Mouse (Mus musculus) hindbrain, postnatal 0 days (tissue): Measurements from ENCODE around the gene Naa15. TPM values are rescaled to one million over a fixed set of nuclear protein-coding genes. Genes with fewer than 3 reads are reported as not detected.

Experiments used
- ATAC-seq: fragments of 200-750 bp; cut with Nextera tagmentation; 2 replicates; pipeline ENCODE4 v1.8.0; 2017; ENCODE audit warnings: mild to moderate bottlenecking, moderate TSS enrichment, moderate library complexity
- DNase-seq: peaks from one replicate; pipeline ENCODE4 v3.0.0-alpha.2; 2015; ENCODE audit warnings: low spot score
- H3K27ac ChIP-seq: fragments of 300-500 bp; sonication (generic); 2 replicates; pipeline ENCODE4 v1.5.1; 2014; ENCODE audit warnings: mild to moderate bottlenecking
- H3K27me3 ChIP-seq: fragments of 300-500 bp; sonication (generic); 2 replicates; pipeline ENCODE4 v1.6.1; 2014; ENCODE audit warnings: low read length, mixed read lengths; ENCODE audit not compliant: insufficient read depth
- H3K36me3 ChIP-seq: fragments of 300-500 bp; sonication (generic); 2 replicates; pipeline ENCODE4 v1.6.1; 2014; ENCODE audit warnings: low read length, mixed read lengths; ENCODE audit not compliant: insufficient read depth
- H3K4me1 ChIP-seq: fragments of 300-500 bp; sonication (generic); 2 replicates; pipeline ENCODE4 v1.6.1; 2014; ENCODE audit warnings: antibody characterized with exemption, low read length, mixed read lengths; ENCODE audit not compliant: insufficient read depth
- H3K4me2 ChIP-seq: fragments of 300-500 bp; sonication (generic); 2 replicates; pipeline ENCODE4 v1.6.1; 2014; ENCODE audit warnings: low read depth, mild to moderate bottlenecking, low read length, moderate library complexity, mixed read lengths
- H3K4me3 ChIP-seq: fragments of 300-500 bp; sonication (generic); 2 replicates; pipeline ENCODE4 v1.5.1; 2014; ENCODE audit warnings: low read length
- H3K9ac ChIP-seq: fragments of 300-500 bp; sonication (generic); replicated peaks from 2 replicates; pipeline ENCODE4 v1.6.1; 2014; ENCODE audit warnings: mild to moderate bottlenecking, low read length, moderate library complexity, mixed read lengths
- H3K9me3 ChIP-seq: fragments of 300-500 bp; sonication (generic); 2 replicates; pipeline ENCODE4 v1.6.1; 2016; ENCODE audit warnings: low read length, mixed read lengths
- CTCF ChIP-seq: IDR thresholded peaks from 2 replicates; pipeline ENCODE4 v1.5.1; 2016; ENCODE audit warnings: antibody characterized with exemption, control low read depth, low read depth
- WGBS: fragments of 180-500 bp; shearing (Covaris S2); extraction: QIAGEN DNeasy Blood & Tissue Kit; methylation state at CpG from one replicate; pipeline ENCODE4 v1.1.7; 2014; 5-methylcytosine and 5-hydroxymethylcytosine counted together
- polyA plus RNA-seq: library from polyadenylated mRNA; unstranded; fragments of >200 nt; fragmentation: Nextera tagmentation; extraction: Ambion mirVana; gene quantifications from 2 replicates; pipeline ENCODE4 v1.2.1, GENCODE M21; 2015
- total RNA-seq: library from RNA; depleted of rRNA; stranded (reverse); fragments of >200 nt; gene quantifications from 2 replicates; pipeline ENCODE4 v1.2.3, GENCODE M21; 2014

Gene Naa15
- total and polyA plus RNA-seq, 2 experiments from 2014 or later: 20.4 to 35.0 TPM

DNA sequence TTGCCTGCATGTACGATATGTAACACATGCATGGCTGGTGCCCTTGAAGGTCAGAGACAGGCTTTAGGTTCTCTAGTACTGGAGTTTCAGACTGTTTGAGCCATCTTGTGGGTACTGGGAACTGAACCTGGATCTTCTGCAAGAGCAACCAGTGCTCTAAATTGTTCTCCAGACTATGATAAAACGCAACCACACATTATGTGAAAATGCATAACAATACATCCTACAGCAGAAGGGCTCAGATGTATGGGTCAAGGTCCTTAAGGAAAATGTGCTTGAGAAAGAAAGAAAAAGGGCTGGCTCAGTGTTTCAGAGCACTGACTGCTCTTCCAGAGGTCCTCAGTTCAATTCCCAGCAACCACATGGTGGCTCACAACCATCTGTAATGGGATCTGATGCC is 21.3 kb upstream of the Naa15 start:
- no peak for TF ChIP-seq CTCF
- DNase-seq (no peak), ATAC-seq (no peak)
- peaks cover 11% of the 10 kb centered on the region; the same call in 1 of the 2 replicates for H3K27me3 ChIP-seq
- no peaks in the 10 kb centered on the region for H3K9me3 ChIP-seq
- H3K9ac ChIP-seq: no peak overlapping the region
- H3K4me3 ChIP-seq: no peak overlapping the region
- WGBS: 98% methylated on average over 2 of the region's 2 CpGs
- no peak overlapping the region for H3K27ac ChIP-seq
- peaks cover 4% of the 10 kb centered on the region; the same call in 1 of the 2 replicates for H3K4me1 ChIP-seq
- no peaks in the 10 kb centered on the region for H3K36me3 ChIP-seq
- no peak overlapping the region for H3K4me2 ChIP-seq

DNA sequence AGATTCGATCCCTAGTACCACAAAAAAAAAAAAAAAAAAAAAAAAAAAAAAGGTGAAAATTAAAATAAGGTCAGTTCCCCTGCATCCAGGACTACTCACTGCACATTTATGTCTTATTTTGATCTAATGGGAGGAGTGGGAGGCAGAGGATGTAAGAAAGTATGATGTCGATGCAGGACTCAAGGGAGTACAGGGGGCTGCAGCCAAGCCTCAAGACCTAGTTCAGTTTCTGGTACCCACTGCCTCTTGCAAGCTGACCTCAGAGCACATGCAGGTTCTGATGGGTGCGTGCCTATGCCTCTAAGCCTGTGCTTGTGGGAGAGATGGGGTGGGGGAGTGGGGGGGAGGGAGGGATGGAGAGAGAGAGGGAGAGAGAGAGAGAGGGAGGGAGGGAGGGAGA is 20.1 kb upstream of the Naa15 start:
- Histone ChIP-seq H3K4me1 (no peaks in the 10 kb centered on the region; the same call in 1 of the 2 replicates), H3K4me2 (no peak overlapping the region), H3K27ac (no peak overlapping the region), H3K36me3 (no peaks in the 10 kb centered on the region), H3K4me3 (no peak overlapping the region), H3K27me3 (peaks cover 16% of the 10 kb centered on the region), H3K9me3 (no peaks in the 10 kb centered on the region), H3K9ac (no peak overlapping the region)
- DNase-seq (no peak), ATAC-seq (no peak)
- WGBS: 57% methylated on average over 3 of the region's 3 CpGs
- no peak for TF ChIP-seq CTCF

DNA sequence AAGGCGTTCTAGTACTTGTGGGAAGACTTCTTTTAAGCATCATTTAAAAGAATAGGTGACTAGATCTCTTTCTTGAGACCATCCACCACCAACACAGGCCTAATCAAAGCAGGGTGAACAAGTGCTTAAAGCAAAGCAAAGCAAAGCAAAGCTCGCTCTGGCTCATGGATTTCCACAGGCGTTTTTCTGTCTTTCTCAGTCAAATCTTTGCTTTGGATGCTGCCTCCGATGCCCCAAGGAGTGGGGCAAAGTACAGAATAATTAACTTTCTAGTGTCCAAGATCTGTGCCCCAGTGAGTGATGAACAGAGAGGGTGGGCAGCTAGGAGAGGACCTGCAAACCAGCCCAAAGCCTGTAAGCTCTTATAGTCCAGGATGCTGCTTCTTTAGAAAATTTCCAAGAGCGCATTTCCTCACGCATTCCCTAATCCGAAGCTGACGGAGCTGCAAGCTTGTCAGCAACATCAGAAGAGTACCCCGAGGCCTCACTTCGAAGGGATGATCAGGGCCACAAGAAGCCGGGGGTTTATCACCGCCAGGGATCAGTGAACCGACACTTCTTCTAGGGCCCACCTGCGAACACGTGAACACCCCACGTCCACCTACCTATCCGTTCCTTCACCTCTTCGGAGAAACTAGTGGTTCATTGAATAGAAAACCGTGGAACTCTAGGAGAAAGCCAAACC is 19.3 kb upstream of the Naa15 start:
- Histone ChIP-seq H3K4me3 (no peak overlapping the region), H3K9me3 (no peaks in the 10 kb centered on the region), H3K36me3 (no peaks in the 10 kb centered on the region), H3K27me3 (peaks cover 16% of the 10 kb centered on the region), H3K27ac (no peak overlapping the region), H3K9ac (no peak overlapping the region), H3K4me2 (0 out of 2 replicates have a peak overlapping the region, but pooled peaks have one; percentile 86), H3K4me1 (no peaks in the 10 kb centered on the region; the same call in 1 of the 2 replicates)
- 32% methylated on average over 19 of the region's 19 CpGs for WGBS
- TF ChIP-seq CTCF: no peak
- ATAC-seq (no peak), DNase-seq (no peak)

DNA sequence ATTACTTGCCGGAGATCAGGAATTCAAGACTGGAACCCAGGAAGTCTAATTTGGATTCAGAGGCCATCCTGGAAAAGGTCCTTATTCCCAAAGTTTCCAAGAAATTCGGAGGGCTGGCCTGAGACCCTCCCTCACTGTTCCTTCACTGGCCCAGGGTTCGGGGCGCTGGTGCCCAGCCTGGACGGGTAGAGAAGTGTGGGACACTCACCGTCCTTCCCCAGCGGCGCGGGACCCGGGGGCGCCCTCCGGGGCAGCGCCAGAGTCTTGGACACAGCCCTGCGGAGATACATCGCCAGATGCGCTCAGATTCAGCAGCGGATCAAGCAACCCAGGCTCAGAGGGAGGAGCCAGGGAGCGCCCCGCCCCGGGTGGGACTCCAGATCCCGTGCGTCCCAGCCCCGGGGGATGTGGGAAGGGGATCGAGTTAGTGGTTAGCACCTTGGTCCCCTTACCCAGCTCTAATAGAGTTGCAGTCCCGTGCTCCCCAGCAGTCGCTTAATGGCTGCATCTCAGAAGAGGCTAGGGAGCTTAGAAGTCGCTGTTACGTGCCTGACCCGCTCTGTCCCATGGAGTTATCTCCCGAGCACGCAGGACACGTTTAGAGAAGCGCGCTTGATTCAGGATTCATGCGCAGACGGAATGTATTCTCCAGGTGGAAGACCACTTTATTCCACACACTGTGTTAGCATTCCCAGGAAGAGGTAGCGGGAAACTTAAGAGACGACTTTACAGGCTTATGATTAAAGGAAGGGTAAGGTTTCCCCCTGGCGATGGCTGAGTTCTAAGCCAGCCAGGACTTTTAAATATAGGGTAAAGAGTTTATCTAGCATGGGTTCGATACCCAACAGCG is 18.5 kb upstream of the Naa15 start, which contains the start of gene Mgarp:
TSS of gene Mgarp (minus strand) at position 520 of the 850 bp plus-strand sequence.
- no peak within 1 kb of the TSS for H3K27ac ChIP-seq
- no peaks in the 10 kb centered on the region; the same call in 1 of the 2 replicates for H3K4me1 ChIP-seq
- peak; percentile 54 for DNase-seq
- ATAC-seq: peak; percentile 68
- peak within 1 kb of the TSS; percentile 21; the same call in 1 of the 2 replicates for H3K9ac ChIP-seq
- H3K9me3 ChIP-seq: no peaks in the 10 kb centered on the region
- peaks cover 16% of the 10 kb centered on the region for H3K27me3 ChIP-seq
- peak; percentile 45 for TF ChIP-seq CTCF
- peak within 1 kb of the TSS; percentile 46 for H3K4me3 ChIP-seq
- 2% methylated on average over 41 of the region's 41 CpGs for WGBS
- no peaks in the 10 kb centered on the region for H3K36me3 ChIP-seq
- H3K4me2 ChIP-seq: peak within 1 kb of the TSS; percentile 86

DNA sequence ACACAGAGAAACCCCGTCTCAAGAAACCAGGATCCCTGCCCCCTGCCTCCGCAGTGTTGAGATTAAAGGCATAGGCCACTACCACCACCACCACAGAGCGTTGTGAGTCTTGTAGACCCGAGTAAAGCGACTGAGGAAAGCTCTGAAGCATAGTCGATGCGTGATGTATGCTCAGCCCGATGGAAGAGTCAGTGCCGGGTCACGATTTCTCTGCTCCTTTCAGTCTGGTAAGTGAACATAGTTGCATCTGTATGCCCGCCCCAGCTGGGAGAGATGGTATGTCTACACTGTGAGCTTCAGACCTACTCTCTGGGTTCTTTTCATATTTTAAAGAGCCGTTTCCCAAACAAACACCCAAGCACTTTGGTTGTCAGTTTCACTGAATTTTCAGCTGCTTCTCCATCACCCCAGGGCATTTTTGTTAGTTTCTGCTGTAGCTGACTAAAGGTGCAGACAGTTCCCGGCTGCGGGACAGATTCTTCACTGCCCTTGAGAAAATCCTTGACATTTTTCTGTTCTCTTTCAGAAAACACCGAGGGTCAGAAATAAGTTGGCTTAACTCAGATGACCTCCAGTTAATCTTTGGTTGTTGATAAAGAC is 17.1 kb upstream of the Naa15 start:
- H3K27ac ChIP-seq: no peak overlapping the region

DNA sequence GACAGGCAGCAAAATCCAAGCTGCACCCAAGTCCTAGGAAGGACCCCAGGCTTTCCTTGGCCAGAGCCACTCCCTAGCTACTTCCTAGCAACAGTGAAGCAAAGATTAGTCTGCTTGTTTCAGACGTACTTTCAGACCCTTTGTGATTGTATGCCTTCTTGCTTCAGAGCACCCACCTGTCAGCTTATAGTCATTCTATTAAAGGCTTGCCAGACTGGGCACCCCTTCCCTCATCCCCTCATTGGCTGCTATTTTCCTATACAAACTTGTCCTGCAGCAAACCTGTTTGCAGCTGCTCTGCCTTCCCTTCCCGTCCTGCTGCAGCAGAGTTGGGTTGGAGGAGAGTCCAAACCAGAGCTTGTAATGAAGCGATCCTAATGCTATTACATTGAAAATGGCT is 16.3 kb upstream of the Naa15 start:
- Histone ChIP-seq H3K9me3 (no peaks in the 10 kb centered on the region), H3K4me2 (no peak overlapping the region), H3K27me3 (peaks cover 16% of the 10 kb centered on the region), H3K4me3 (no peak overlapping the region), H3K27ac (no peak overlapping the region), H3K36me3 (no peaks in the 10 kb centered on the region; the same call in 1 of the 2 replicates), H3K4me1 (no peaks in the 10 kb centered on the region; the same call in 1 of the 2 replicates), H3K9ac (no peak overlapping the region)
- no peak for ATAC-seq
- TF ChIP-seq CTCF: no peak
- DNase-seq: no peak
- 14% methylated on average over 3 of the region's 3 CpGs for WGBS

More for the DNA sequence above, 17.1 kb upstream of the Naa15 start:
- DNase-seq: no peak
- Histone ChIP-seq H3K27me3 (peaks cover 16% of the 10 kb centered on the region), H3K9ac (no peak overlapping the region), H3K9me3 (no peaks in the 10 kb centered on the region), H3K4me2 (no peak overlapping the region), H3K4me3 (no peak overlapping the region), H3K4me1 (no peaks in the 10 kb centered on the region; the same call in 1 of the 2 replicates), H3K36me3 (no peaks in the 10 kb centered on the region; the same call in 1 of the 2 replicates)
- ATAC-seq: no peak
- WGBS: 48% methylated on average over 15 of the region's 15 CpGs
- no peak for TF ChIP-seq CTCF
